Mouse (Mus musculus): Measurements from ENCODE around the gene Dync1h1.

GRCm38 (mm10) chr12:110683580-110683979, 82.3 kb downstream of the Dync1h1 start:
- no peak for TF ChIP-seq CTCF (IDR thresholded peaks at IDR 0.05; ENCODE audit: extremely low read depth, insufficient read length, insufficient replicate concordance, low read depth, low read length)
- no peak for TF ChIP-seq POLR2A (IDR thresholded peaks at IDR 0.05; ENCODE audit: low read depth, low read length)
